Mouse (Mus musculus) MEL-GATA-1-ER (cell line): Measurements from ENCODE around the gene Olfr1357.
A peak's percentile ranks its signal among the peaks of the same experiment; 100 is the strongest.

ENCODE experiments used
- DNase-seq: peaks from one replicate; pipeline ENCODE4 v3.0.0-alpha.2; 2012; ENCODE audit warnings: low read depth; ENCODE audit errors: extremely low read depth

The Olfr1357 gene

GRCm38 (mm10) chr10:78581121-78581520 is 36.8 kb downstream of the Olfr1357 start:
- DNase-seq = no peak

GRCm38 (mm10) chr10:78578204-78578603 is 39.7 kb downstream of the Olfr1357 start:
- no peak for DNase-seq

GRCm38 (mm10) chr10:78576435-78577184 is 41.3 kb downstream of the Olfr1357 start:
- DNase-seq = no peak

- DNase-seq = peak; percentile 18
Observed at GRCm38 (mm10) chr10:78575690-78576089, 42.2 kb downstream of the Olfr1357 start.

- DNase-seq = peak; percentile 32
Observed at GRCm38 (mm10) chr10:78575105-78575632, 42.7 kb downstream of the Olfr1357 start.

- DNase-seq = peak; percentile 93
Observed at GRCm38 (mm10) chr10:78574250-78575104, 43.4 kb downstream of the Olfr1357 start, which contains the start of gene Ilvbl. Gene Ilvbl, plus strand, starts transcription at chr10:78574346.

- no peak for DNase-seq
Observed at GRCm38 (mm10) chr10:78573226-78573625, 44.6 kb downstream of the Olfr1357 start.

- no peak for DNase-seq
Observed at GRCm38 (mm10) chr10:78570897-78571296, 47.0 kb downstream of the Olfr1357 start.

- no peak for DNase-seq
Observed at GRCm38 (mm10) chr10:78570416-78570815, 47.5 kb downstream of the Olfr1357 start.

GRCm38 (mm10) chr10:78569686-78570085 is 48.2 kb downstream of the Olfr1357 start:
- no peak for DNase-seq

GRCm38 (mm10) chr10:78569191-78569590 is 48.7 kb downstream of the Olfr1357 start:
- no peak for DNase-seq

GRCm38 (mm10) chr10:78565070-78565469 is 52.8 kb downstream of the Olfr1357 start:
- no peak for DNase-seq
